Mouse (Mus musculus): ENCODE measurements around the gene Mc1r. TPM values are rescaled to one million over a fixed set of nuclear protein-coding genes. Genes with fewer than 3 reads are reported as not detected.
"Not testable (repeated sequence)": the region's sequence is repeated elsewhere in the genome, so short reads cannot be mapped to it uniquely, and the experiment has no call there.

Mc1r gene
- polyA plus RNA-seq, 1 experiment from 2014 or later: 0.28 TPM

DNA sequence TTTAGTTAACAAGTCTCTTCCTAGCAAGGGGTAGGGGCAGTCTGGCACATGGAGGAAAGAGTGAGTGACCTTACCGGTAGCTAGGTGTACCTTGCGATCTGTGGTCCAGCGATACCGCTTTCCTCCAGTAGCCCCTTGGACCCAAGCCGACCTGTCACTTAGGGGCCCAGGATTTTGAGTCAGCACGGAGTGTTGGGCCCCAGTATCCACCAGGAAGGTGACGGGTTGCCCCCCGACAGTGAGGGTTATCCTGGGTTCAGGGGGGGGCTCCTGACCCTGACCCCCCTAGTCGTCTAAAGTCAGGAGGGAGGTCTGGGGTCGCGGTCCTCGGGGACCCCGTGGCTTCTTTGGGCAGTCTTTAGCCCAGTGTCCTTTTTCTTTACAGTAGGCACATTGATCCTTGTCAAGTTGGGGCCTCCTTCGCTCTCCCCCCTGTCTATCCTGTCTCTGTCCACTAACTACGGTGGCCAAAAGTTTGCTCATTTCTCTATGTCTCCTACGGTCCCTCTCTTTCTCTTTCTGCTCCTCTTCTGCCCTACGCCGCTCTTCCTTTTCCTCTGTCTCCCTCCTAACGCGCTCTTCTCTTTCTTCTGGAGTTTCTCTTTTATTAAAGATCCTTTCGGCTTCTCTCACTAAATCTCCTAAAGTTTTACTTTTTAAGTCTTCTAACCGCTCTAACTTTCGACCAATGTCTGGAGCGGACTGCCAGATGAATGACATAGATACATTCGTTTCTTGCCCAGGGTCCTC, 24.9 kb downstream of the Mc1r start:
- DNase-seq: no peak
- no peak for ATAC-seq (ENCODE audit: low FRiP score, low TSS enrichment)
- Histone ChIP-seq H3K36me3 (ENCODE audit: control insufficient read depth, insufficient read depth, low read length) (no peaks in the 10 kb centered on the region), H3K4me1 (ENCODE audit: control insufficient read depth, insufficient read depth, low read length) (no peaks in the 10 kb centered on the region), H3K27ac (replicated peaks; ENCODE audit: low read depth, low read length) (no peak overlapping the region), H3K4me2 (ENCODE audit: low read length) (no peak overlapping the region), H3K4me3 (replicated peaks; ENCODE audit: low read depth, low read length) (no peak overlapping the region), H3K9me3 (ENCODE audit: control insufficient read depth, low read length) (peaks cover 38% of the 10 kb centered on the region), H3K9ac (replicated peaks; ENCODE audit: low read length) (no peak overlapping the region), H3K27me3 (ENCODE audit: control insufficient read depth, insufficient read depth, low read length) (no peaks in the 10 kb centered on the region)
- WGBS: 96% methylated on average over 25 of the region's 25 CpGs

GRCm38 (mm10) chr8:123432381-123432780, 25.5 kb downstream of the Mc1r start:
- ATAC-seq (ENCODE audit: low FRiP score, low TSS enrichment): no peak
- Histone ChIP-seq H3K27ac (replicated peaks; ENCODE audit: low read depth, low read length) (no peak overlapping the region), H3K36me3 (ENCODE audit: control insufficient read depth, insufficient read depth, low read length) (no peaks in the 10 kb centered on the region), H3K9ac (replicated peaks; ENCODE audit: low read length) (no peak overlapping the region), H3K4me3 (replicated peaks; ENCODE audit: low read depth, low read length) (no peak overlapping the region), H3K4me2 (ENCODE audit: low read length) (no peak overlapping the region), H3K4me1 (ENCODE audit: control insufficient read depth, insufficient read depth, low read length) (no peaks in the 10 kb centered on the region), H3K27me3 (ENCODE audit: control insufficient read depth, insufficient read depth, low read length) (no peaks in the 10 kb centered on the region), H3K9me3 (ENCODE audit: control insufficient read depth, low read length) (peaks cover 32% of the 10 kb centered on the region)
- WGBS: 96% methylated on average over 16 of the region's 16 CpGs
- DNase-seq: no peak

DNA sequence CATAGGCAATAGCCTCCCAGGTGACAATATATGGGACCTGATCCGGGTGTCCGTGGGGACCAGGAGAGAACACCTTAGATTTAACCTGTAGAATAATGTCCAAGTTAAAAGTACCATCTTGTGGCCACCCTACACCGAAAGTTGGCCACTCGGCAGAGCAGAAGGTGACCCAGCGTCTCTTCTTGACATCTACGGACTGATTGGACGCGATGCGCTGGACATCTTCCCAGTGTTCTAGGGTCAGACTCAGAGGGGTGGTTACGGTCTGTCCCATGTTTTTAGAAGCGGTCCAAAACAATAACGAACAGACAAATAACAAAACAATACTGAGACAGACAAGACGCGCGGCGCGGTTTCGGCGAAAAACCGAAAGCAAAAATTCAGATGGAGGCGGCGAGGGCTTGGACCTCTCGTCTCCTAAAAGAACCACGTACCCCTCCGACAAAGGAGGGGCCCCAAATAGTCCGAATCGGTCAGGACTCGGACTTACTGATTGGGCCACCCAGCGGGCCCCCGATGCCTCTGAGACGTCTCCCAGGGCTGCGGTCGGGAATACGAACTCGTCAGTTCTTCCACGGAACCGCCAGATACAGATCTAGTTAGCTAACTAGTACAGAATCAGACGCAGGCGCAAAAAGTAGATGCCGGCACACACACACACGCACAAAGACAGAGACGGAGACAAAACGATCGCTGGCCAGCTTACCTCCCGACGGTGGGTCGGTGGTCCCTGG, 26.5 kb downstream of the Mc1r start:
- H3K36me3 ChIP-seq (ENCODE audit: control insufficient read depth, insufficient read depth, low read length); DNase-seq: not testable (repeated sequence)

DNA sequence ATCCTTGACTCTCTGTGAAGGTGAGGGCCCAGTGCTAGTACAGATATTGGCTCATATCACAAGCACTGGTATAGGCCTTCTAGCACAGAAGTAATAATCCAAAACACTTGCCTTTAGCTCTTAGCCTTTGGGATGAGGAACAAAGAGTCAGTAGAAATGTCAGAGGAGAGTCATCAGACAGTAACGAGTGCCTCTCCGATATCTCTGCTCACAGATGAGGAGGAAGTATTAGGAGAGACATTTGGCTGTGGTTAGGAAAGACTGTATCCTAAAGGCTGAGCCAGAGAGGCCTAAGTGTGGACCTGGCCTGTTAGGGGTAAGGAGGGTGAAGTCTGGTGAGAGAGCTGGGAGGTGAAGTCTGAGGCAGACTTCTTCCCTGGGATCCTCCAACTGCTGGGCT, 34.9 kb downstream of the Mc1r start:
- WGBS: 93% methylated on average over 2 of the region's 2 CpGs
- DNase-seq (no peak), ATAC-seq (ENCODE audit: low FRiP score, low TSS enrichment) (no peak)

More for the DNA sequence above, 26.5 kb downstream of the Mc1r start:
- not testable (repeated sequence) for H3K27me3 ChIP-seq (ENCODE audit: control insufficient read depth, insufficient read depth, low read length); H3K4me3 ChIP-seq (replicated peaks; ENCODE audit: low read depth, low read length); H3K4me1 ChIP-seq (ENCODE audit: control insufficient read depth, insufficient read depth, low read length); ATAC-seq (ENCODE audit: low FRiP score, low TSS enrichment); H3K9ac ChIP-seq (replicated peaks; ENCODE audit: low read length); H3K4me2 ChIP-seq (ENCODE audit: low read length); H3K27ac ChIP-seq (replicated peaks; ENCODE audit: low read depth, low read length)
- WGBS: 97% methylated on average over 42 of the region's 47 CpGs
- peaks cover 22% of the 10 kb centered on the region for H3K9me3 ChIP-seq (ENCODE audit: control insufficient read depth, low read length)

DNA sequence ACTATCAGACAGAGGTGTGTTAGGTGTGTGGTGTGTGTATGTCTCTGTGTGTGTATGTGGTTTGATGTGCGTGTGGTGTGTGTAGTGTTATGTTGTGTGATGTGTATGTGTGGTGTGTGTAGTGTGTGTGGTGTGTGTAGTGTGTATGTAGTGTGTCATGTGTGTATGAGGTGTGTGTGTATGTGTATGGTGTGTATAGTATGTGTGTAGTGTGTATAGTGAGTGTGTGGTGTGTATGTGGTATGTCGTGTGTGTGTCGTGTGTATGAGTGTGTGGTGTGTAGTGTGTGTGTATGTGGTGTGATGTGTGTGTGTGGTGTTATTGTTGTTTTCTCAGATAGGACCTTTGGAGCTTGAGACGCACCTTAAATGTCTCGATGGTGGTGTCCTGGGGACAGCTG, 35.4 kb downstream of the Mc1r start:
- H3K27ac ChIP-seq (replicated peaks; ENCODE audit: low read depth, low read length): no peak overlapping the region
- no peaks in the 10 kb centered on the region for H3K9me3 ChIP-seq (ENCODE audit: control insufficient read depth, low read length)
- 89% methylated on average over 5 of the region's 5 CpGs for WGBS
- H3K4me2 ChIP-seq (ENCODE audit: low read length): peak overlapping the region; percentile 65; the same call in 1 of the 2 replicates
- H3K36me3 ChIP-seq (ENCODE audit: control insufficient read depth, insufficient read depth, low read length): no peaks in the 10 kb centered on the region
- H3K4me1 ChIP-seq (ENCODE audit: control insufficient read depth, insufficient read depth, low read length): peaks cover 8% of the 10 kb centered on the region; the same call in 1 of the 2 replicates
- 0 out of 2 replicates have a peak overlapping the region, but pooled peaks have one; percentile 80 for H3K9ac ChIP-seq (replicated peaks; ENCODE audit: low read length)
- peak overlapping the region; percentile 62; the same call in 1 of the 2 replicates for H3K4me3 ChIP-seq (replicated peaks; ENCODE audit: low read depth, low read length)
- ATAC-seq (ENCODE audit: low FRiP score, low TSS enrichment) (no peak), DNase-seq (no peak)
- no peaks in the 10 kb centered on the region for H3K27me3 ChIP-seq (ENCODE audit: control insufficient read depth, insufficient read depth, low read length)

More for the DNA sequence above, 34.9 kb downstream of the Mc1r start:
- H3K9me3 ChIP-seq (ENCODE audit: control insufficient read depth, low read length): no peaks in the 10 kb centered on the region
- H3K4me2 ChIP-seq (ENCODE audit: low read length): no peak overlapping the region
- H3K27ac ChIP-seq (replicated peaks; ENCODE audit: low read depth, low read length): no peak overlapping the region
- no peak overlapping the region for H3K9ac ChIP-seq (replicated peaks; ENCODE audit: low read length)
- peaks cover 8% of the 10 kb centered on the region; the same call in 1 of the 2 replicates for H3K4me1 ChIP-seq (ENCODE audit: control insufficient read depth, insufficient read depth, low read length)
- no peaks in the 10 kb centered on the region for H3K27me3 ChIP-seq (ENCODE audit: control insufficient read depth, insufficient read depth, low read length)
- H3K36me3 ChIP-seq (ENCODE audit: control insufficient read depth, insufficient read depth, low read length): no peaks in the 10 kb centered on the region
- no peak overlapping the region for H3K4me3 ChIP-seq (replicated peaks; ENCODE audit: low read depth, low read length)

DNA sequence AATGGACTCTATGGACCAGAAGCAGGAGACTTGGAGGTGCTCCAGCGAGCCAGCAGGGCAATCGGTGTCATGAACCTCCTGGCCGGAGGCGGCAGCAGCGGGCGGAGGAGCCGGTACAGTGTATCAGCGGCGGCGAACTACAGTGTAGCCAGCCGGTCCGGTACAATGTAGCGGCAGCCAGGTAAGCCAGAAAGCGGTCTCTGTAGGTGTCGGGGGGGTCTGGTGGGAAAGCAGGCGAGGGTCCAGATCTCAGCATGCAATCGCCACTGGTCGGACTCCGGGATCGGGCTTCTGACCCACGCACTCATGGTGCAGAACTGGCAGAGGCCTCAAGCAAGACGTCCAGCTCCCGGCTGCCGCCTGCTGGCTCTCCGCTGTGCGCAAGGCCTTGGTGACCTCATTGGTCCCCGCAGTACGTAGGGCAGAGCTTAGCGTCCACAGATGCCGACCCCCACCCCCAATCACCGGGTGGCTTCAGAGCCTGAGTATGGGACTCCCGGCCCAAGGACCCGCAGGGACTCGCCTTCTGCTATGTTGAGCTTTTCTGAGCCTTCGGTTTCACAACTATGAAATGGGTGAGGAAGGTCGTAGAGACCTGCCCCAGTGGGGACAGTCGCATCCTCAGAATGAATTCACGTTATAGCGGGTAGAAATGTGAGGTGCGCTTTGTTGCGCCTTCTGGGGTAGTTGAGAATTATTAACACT, 36.1 kb downstream of the Mc1r start:
- Histone ChIP-seq H3K27me3 (ENCODE audit: control insufficient read depth, insufficient read depth, low read length) (no peaks in the 10 kb centered on the region), H3K9ac (replicated peaks; ENCODE audit: low read length) (peak overlapping the region; percentile 80), H3K4me3 (replicated peaks; ENCODE audit: low read depth, low read length) (peak overlapping the region; percentile 62), H3K36me3 (ENCODE audit: control insufficient read depth, insufficient read depth, low read length) (no peaks in the 10 kb centered on the region), H3K9me3 (ENCODE audit: control insufficient read depth, low read length) (no peaks in the 10 kb centered on the region), H3K4me1 (ENCODE audit: control insufficient read depth, insufficient read depth, low read length) (peaks cover 8% of the 10 kb centered on the region; the same call in 1 of the 2 replicates), H3K27ac (replicated peaks; ENCODE audit: low read depth, low read length) (peak overlapping the region; percentile 87), H3K4me2 (ENCODE audit: low read length) (peak overlapping the region; percentile 65)
- under 1% methylated on average over 41 of the region's 41 CpGs for WGBS
- peak; percentile 95 for ATAC-seq (ENCODE audit: low FRiP score, low TSS enrichment)
- peak; percentile 93 for DNase-seq

DNA sequence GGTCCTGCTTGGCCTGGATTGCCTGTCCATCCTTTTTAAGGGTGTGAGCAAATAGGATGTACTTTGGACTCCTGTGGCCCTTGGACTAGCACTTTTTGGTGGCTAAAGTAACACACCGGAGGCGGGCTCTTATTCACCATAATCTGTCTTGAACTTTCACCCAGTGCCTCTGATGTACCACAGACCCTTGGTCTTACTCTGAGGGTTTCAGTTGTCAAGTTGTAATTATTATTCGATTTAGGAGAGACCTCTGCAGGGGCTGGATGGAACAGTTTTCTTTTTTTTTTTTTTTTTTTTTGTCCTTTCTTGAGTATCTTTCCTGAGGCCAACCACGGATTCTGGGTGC, 36.6 kb downstream of the Mc1r start:
- Histone ChIP-seq H3K9me3 (ENCODE audit: control insufficient read depth, low read length) (no peaks in the 10 kb centered on the region), H3K9ac (replicated peaks; ENCODE audit: low read length) (peak overlapping the region; percentile 80), H3K36me3 (ENCODE audit: control insufficient read depth, insufficient read depth, low read length) (no peaks in the 10 kb centered on the region), H3K4me3 (replicated peaks; ENCODE audit: low read depth, low read length) (peak overlapping the region; percentile 62), H3K27me3 (ENCODE audit: control insufficient read depth, insufficient read depth, low read length) (no peaks in the 10 kb centered on the region), H3K27ac (replicated peaks; ENCODE audit: low read depth, low read length) (peak overlapping the region; percentile 87), H3K4me1 (ENCODE audit: control insufficient read depth, insufficient read depth, low read length) (peaks cover 8% of the 10 kb centered on the region; the same call in 1 of the 2 replicates), H3K4me2 (ENCODE audit: low read length) (peak overlapping the region; percentile 65)
- WGBS: 26% methylated on average over 4 of the region's 4 CpGs
- DNase-seq: no peak
- no peak for ATAC-seq (ENCODE audit: low FRiP score, low TSS enrichment)

- WGBS: 91% methylated on average over 6 of the region's 6 CpGs
- peak overlapping the region; percentile 80; the same call in 1 of the 2 replicates for H3K9ac ChIP-seq (replicated peaks; ENCODE audit: low read length)
- DNase-seq: no peak
Measured at GRCm38 (mm10) chr8:123444131-123444530, 37.2 kb downstream of the Mc1r start.

More at GRCm38 (mm10) chr8:123444131-123444530, 37.2 kb downstream of the Mc1r start:
- no peaks in the 10 kb centered on the region for H3K27me3 ChIP-seq (ENCODE audit: control insufficient read depth, insufficient read depth, low read length)
- peak overlapping the region; percentile 62; the same call in 1 of the 2 replicates for H3K4me3 ChIP-seq (replicated peaks; ENCODE audit: low read depth, low read length)
- peaks cover 8% of the 10 kb centered on the region; the same call in 1 of the 2 replicates for H3K4me1 ChIP-seq (ENCODE audit: control insufficient read depth, insufficient read depth, low read length)
- peak overlapping the region; percentile 65 for H3K4me2 ChIP-seq (ENCODE audit: low read length)
- ATAC-seq (ENCODE audit: low FRiP score, low TSS enrichment): no peak
- H3K27ac ChIP-seq (replicated peaks; ENCODE audit: low read depth, low read length): no peak overlapping the region
- H3K36me3 ChIP-seq (ENCODE audit: control insufficient read depth, insufficient read depth, low read length): peaks cover 5% of the 10 kb centered on the region; the same call in 1 of the 2 replicates
- no peaks in the 10 kb centered on the region for H3K9me3 ChIP-seq (ENCODE audit: control insufficient read depth, low read length)
